Mouse (Mus musculus): ENCODE measurements at regions not wholly inside any gene's neighbourhood (a gene's known extent, or its start where the extent isn't known, plus 50 kb on each side); places are given as distances from the start of the nearest gene placed in this dataset.

GRCm38 (mm10) chr8:34465398-34465797, 353.9 kb upstream of the Gm10131 start:
- TF ChIP-seq CTCF (IDR thresholded peaks at IDR 0.05 in 2 of 3, conservative IDR thresholded peaks at IDR 0.05 in 1 of 3; ENCODE audit: control insufficient read depth in 1 of 3, insufficient read depth in 1 of 3, low read depth in 2 of 3, low read length in 3 of 3, poor library complexity in 1 of 3, severe bottlenecking in 1 of 3) (no peak), GABPA (IDR thresholded peaks at IDR 0.05; ENCODE audit: low read depth, low read length) (no peak), NELFE (IDR thresholded peaks at IDR 0.05; ENCODE audit: low read depth, low read length) (no peak), KAT2A (conservative IDR thresholded peaks at IDR 0.05; ENCODE audit: low read depth, low read length) (no peak), POLR2A (IDR thresholded peaks at IDR 0.05; ENCODE audit: control insufficient read depth in 1 of 2, insufficient read depth in 1 of 2, low read depth in 1 of 2, low read length in 2 of 2, poor library complexity in 1 of 2) (no peak), CHD1 (IDR thresholded peaks at IDR 0.05; ENCODE audit: low read depth, low read length) (no peak), USF1 (IDR thresholded peaks at IDR 0.05; ENCODE audit: low read depth, low read length) (no peak), POLR2AphosphoS2 (IDR thresholded peaks at IDR 0.05; ENCODE audit: low read length) (no peak), EP300 (IDR thresholded peaks at IDR 0.05; ENCODE audit: low read depth in 1 of 2, low read length in 2 of 2) (no peak), ZC3H11A (IDR thresholded peaks at IDR 0.05; ENCODE audit: low read depth, low read length) (no peak), NRF1 (IDR thresholded peaks at IDR 0.05; ENCODE audit: insufficient read depth, low read depth, low read length, poor library complexity, severe bottlenecking) (no peak), UBTF (IDR thresholded peaks at IDR 0.05; ENCODE audit: borderline replicate concordance, insufficient read depth, low read depth, low read length) (no peak), ZKSCAN1 (IDR thresholded peaks at IDR 0.05; ENCODE audit: low read depth, low read length) (no peak)

Measured in MEL (cell line).